Mouse (Mus musculus): ENCODE results near the gene Spint4.

- TF ChIP-seq POLR2A (IDR thresholded peaks at IDR 0.05; ENCODE audit: low read depth, low read length) (no peak), CTCF (IDR thresholded peaks at IDR 0.05; ENCODE audit: borderline replicate concordance, insufficient read depth, low read length) (no peak)
These were observed 2.7 kb downstream of the Spint4 start for GRCm38 (mm10) chr2:164700959-164701358.

Measured in embryonic fibroblast, embryonic 13.5 days (primary cell).